Mouse (Mus musculus) MEL (cell line): ENCODE results near the gene Galntl5. TPM values are rescaled to one million over a fixed set of nuclear protein-coding genes. Genes with fewer than 3 reads are reported as not detected.

Experiments used
- DNase-seq: peaks from one replicate; pipeline ENCODE4 v3.0.0; 2011; ENCODE audit warnings: low read depth, low spot score
- H3K27ac ChIP-seq: 2 replicates; pipeline ENCODE4 v1.5.1; 2012; ENCODE audit warnings: low read depth, mild to moderate bottlenecking, control low read depth, low read length, moderate library complexity; ENCODE audit not compliant: control insufficient read depth
- H3K27me3 ChIP-seq, 2 experiments: fragments of 150-350 bp in 1 of 2; sonication (generic) in 1 of 2; 2 replicates each; pipeline ENCODE4 v1.6.1; 2012; ENCODE audit warnings: low read length in 2 of 2, mild to moderate bottlenecking in 2 of 2, improper control_type of control experiment in 1 of 2, moderate library complexity in 1 of 2; ENCODE audit not compliant: insufficient read depth in 2 of 2, control insufficient read depth in 1 of 2
- H3K36me3 ChIP-seq, 2 experiments: 2 replicates each; pipeline ENCODE4 v1.6.1; 2012 to 2014; ENCODE audit warnings: low read length in 2 of 2, improper control_type of control experiment in 1 of 2, inconsistent platforms in 1 of 2, mild to moderate bottlenecking in 1 of 2; ENCODE audit not compliant: insufficient read depth in 2 of 2, control insufficient read depth in 1 of 2
- H3K4me1 ChIP-seq, 2 experiments: fragments of 150-350 bp in 1 of 2; sonication (generic) in 1 of 2; 2 replicates each; pipeline ENCODE4 v1.6.1; 2012; ENCODE audit warnings: low read length in 2 of 2, improper control_type of control experiment in 1 of 2, mild to moderate bottlenecking in 1 of 2; ENCODE audit not compliant: insufficient read depth in 2 of 2, control insufficient read depth in 1 of 2
- H3K4me3 ChIP-seq, 2 experiments: fragments of 150-350 bp in 1 of 2; sonication (generic) in 1 of 2; 2 replicates each; pipeline ENCODE4 v1.5.1; 2012; ENCODE audit warnings: low read depth in 2 of 2, low read length in 2 of 2, mild to moderate bottlenecking in 2 of 2, moderate library complexity in 2 of 2, control low read depth in 1 of 2, improper control_type of control experiment in 1 of 2; ENCODE audit not compliant: control insufficient read depth in 1 of 2, insufficient read depth in 1 of 2
- H3K79me2 ChIP-seq: 2 replicates; pipeline ENCODE4 v1.6.1; 2012; ENCODE audit warnings: mild to moderate bottlenecking, low read length, moderate library complexity; ENCODE audit not compliant: control insufficient read depth, poor library complexity, insufficient read depth
- H3K9ac ChIP-seq: 2 replicates; pipeline ENCODE4 v1.6.1; 2012; ENCODE audit warnings: low read depth, mild to moderate bottlenecking, control low read depth, low read length, moderate library complexity; ENCODE audit not compliant: control insufficient read depth, poor library complexity, severe bottlenecking
- H3K9me3 ChIP-seq: fragments of 150-350 bp; sonication (generic); replicated peaks from 2 replicates; pipeline ENCODE4 v1.6.1; 2012; ENCODE audit warnings: mild to moderate bottlenecking, low read length, improper control_type of control experiment, moderate library complexity; ENCODE audit not compliant: insufficient read depth
- CTCF ChIP-seq, 3 experiments: IDR thresholded peaks in 2 of 3; conservative IDR thresholded peaks in 1 of 3; 2 replicates each; pipeline ENCODE4 v1.5.1; 2011 to 2012; ENCODE audit warnings: low read length in 3 of 3, low read depth in 2 of 3, mild to moderate bottlenecking in 2 of 3, improper control_type of control experiment in 1 of 3, inconsistent platforms in 1 of 3, mixed read lengths in 1 of 3, moderate library complexity in 1 of 3; ENCODE audit not compliant: control insufficient read depth in 1 of 3, insufficient read depth in 1 of 3, poor library complexity in 1 of 3, severe bottlenecking in 1 of 3
- EP300 ChIP-seq, 2 experiments: IDR thresholded peaks; 2 replicates each; pipeline ENCODE4 v1.6.1; 2011; ENCODE audit warnings: improper control_type of control experiment in 2 of 2, low read length in 2 of 2, low read depth in 1 of 2, mild to moderate bottlenecking in 1 of 2
- ETS1 ChIP-seq: IDR thresholded peaks from 2 replicates; pipeline ENCODE4 v1.6.1; 2012; ENCODE audit warnings: low read depth, mild to moderate bottlenecking, inconsistent platforms, low read length, improper control_type of control experiment, moderate library complexity
- MAX ChIP-seq: IDR thresholded peaks from 2 replicates; pipeline ENCODE4 v1.6.1; 2011; ENCODE audit warnings: low read length, improper control_type of control experiment
- POLR2AphosphoS2 ChIP-seq: IDR thresholded peaks from 2 replicates; pipeline ENCODE4 v1.6.1; 2011; ENCODE audit warnings: low read length, improper control_type of control experiment
- RAD21 ChIP-seq: IDR thresholded peaks from 2 replicates; pipeline ENCODE4 v1.6.1; 2011; ENCODE audit warnings: mild to moderate bottlenecking, low read depth, low read length, improper control_type of control experiment
- RCOR1 ChIP-seq: IDR thresholded peaks from 2 replicates; pipeline ENCODE4 v1.6.1; 2012; ENCODE audit warnings: low read depth, mild to moderate bottlenecking, inconsistent platforms, low read length, improper control_type of control experiment
- SMC3 ChIP-seq: IDR thresholded peaks from 2 replicates; pipeline ENCODE4 v1.6.1; 2011; ENCODE audit warnings: low read depth, low read length, improper control_type of control experiment
- TAL1 ChIP-seq: IDR thresholded peaks from 2 replicates; pipeline ENCODE4 v1.6.1; 2012; ENCODE audit warnings: mild to moderate bottlenecking, inconsistent platforms, low read length, moderate library complexity, mixed read lengths
- ZC3H11A ChIP-seq: IDR thresholded peaks from 2 replicates; pipeline ENCODE4 v1.6.1; 2012; ENCODE audit warnings: low read depth, mild to moderate bottlenecking, inconsistent platforms, low read length, improper control_type of control experiment
- ZKSCAN1 ChIP-seq: IDR thresholded peaks from 2 replicates; pipeline ENCODE4 v1.6.1; 2012; ENCODE audit warnings: low read depth, mild to moderate bottlenecking, inconsistent platforms, low read length, improper control_type of control experiment, moderate library complexity
- polyA plus RNA-seq, 2 experiments: library from polyadenylated mRNA; stranded (reverse) in 1 of 2; unstranded in 1 of 2; fragments of >175 nt in 1 of 2; fragments of >200 nt in 1 of 2; gene quantifications; 2 replicates each; pipeline versions ENCODE4 v1.2.1 to v1.2.4; 2012; ENCODE audit warnings: low replicate concordance in 2 of 2, low read depth in 1 of 2; ENCODE audit not compliant: insufficient read length in 2 of 2, insufficient read depth in 1 of 2, missing spikeins in 1 of 2
- total RNA-seq: library from RNA; depleted of rRNA; stranded (reverse); fragments of 300-350 nt; gene quantifications from 2 replicates; pipeline ENCODE4 v1.2.3, GENCODE M21; 2012

The Galntl5 gene
- total and polyA plus RNA-seq, 3 experiments: not detected

GRCm38 (mm10) chr5:25154823-25155222 is 26.4 kb upstream of the Galntl5 start:
- Histone ChIP-seq H3K36me3 (no peaks in the 10 kb centered on the region), H3K27ac (no peak overlapping the region), H3K79me2 (no peaks in the 10 kb centered on the region), H3K9me3 (no peaks in the 10 kb centered on the region), H3K4me1 (no peaks in the 10 kb centered on the region), H3K27me3 (peaks cover 17 to 27% of the 10 kb centered on the region in 2 experiments), H3K9ac (no peak overlapping the region), H3K4me3 (no peak overlapping the region)
- no peak for DNase-seq
- no peak for TF ChIP-seq TAL1
- TF ChIP-seq ZC3H11A: no peak
- no peak for TF ChIP-seq POLR2AphosphoS2
- no peak for TF ChIP-seq SMC3
- no peak for TF ChIP-seq MAX

- Histone ChIP-seq H3K36me3 (no peaks in the 10 kb centered on the region), H3K4me1 (no peaks in the 10 kb centered on the region), H3K79me2 (no peaks in the 10 kb centered on the region), H3K9me3 (no peaks in the 10 kb centered on the region), H3K4me3 (no peak overlapping the region), H3K27ac (no peak overlapping the region), H3K27me3 (peaks cover 17 to 27% of the 10 kb centered on the region in 2 experiments), H3K9ac (no peak overlapping the region)
- TF ChIP-seq RCOR1 (no peak), ETS1 (no peak), CTCF (IDR thresholded peaks at IDR 0.05 in 2 of 3, conservative IDR thresholded peaks at IDR 0.05 in 1 of 3; ENCODE audit: control insufficient read depth in 1 of 3, insufficient read depth in 1 of 3, low read depth in 2 of 3, low read length in 3 of 3, poor library complexity in 1 of 3, severe bottlenecking in 1 of 3) (no peak), ZC3H11A (no peak), SMC3 (no peak), ZKSCAN1 (no peak)
- DNase-seq: no peak
Observed at GRCm38 (mm10) chr5:25155351-25155750, 25.9 kb upstream of the Galntl5 start.

- TF ChIP-seq TAL1 (no peak), EP300 (IDR thresholded peaks at IDR 0.05; ENCODE audit: low read depth in 1 of 2, low read length in 2 of 2) (no peak), RAD21 (no peak)
- Histone ChIP-seq H3K79me2 (no peaks in the 10 kb centered on the region), H3K27ac (no peak overlapping the region), H3K4me3 (no peak overlapping the region), H3K9ac (no peak overlapping the region), H3K27me3 (peaks cover 13 to 27% of the 10 kb centered on the region in 2 experiments), H3K4me1 (no peaks in the 10 kb centered on the region), H3K9me3 (no peaks in the 10 kb centered on the region), H3K36me3 (no peaks in the 10 kb centered on the region)
- DNase-seq: no peak
Observed at GRCm38 (mm10) chr5:25157136-25157535, 24.1 kb upstream of the Galntl5 start.
